Mouse (Mus musculus) spleen, adult 2 months (tissue): ENCODE results near the gene Lrrc75a.

ENCODE experiments used
- CTCF ChIP-seq: fragments of 200-500 bp; IDR thresholded peaks from 2 replicates; pipeline ENCODE4 v1.5.1; 2011; ENCODE audit warnings: mild to moderate bottlenecking, inconsistent platforms; ENCODE audit not compliant: insufficient read depth, insufficient read length, insufficient replicate concordance; ENCODE audit errors: extremely low read depth
- POLR2A ChIP-seq: fragments of 200-500 bp; IDR thresholded peaks from 2 replicates; pipeline ENCODE4 v1.6.1; 2011; ENCODE audit warnings: low read depth, low read length, inconsistent platforms

- TF ChIP-seq CTCF (no peak), POLR2A (no peak)
Measured at GRCm38 (mm10) chr11:62645337-62645675, 3.0 kb downstream of the Lrrc75a start.
